Mouse (Mus musculus) stomach, embryonic 15.5 days (tissue): ENCODE measurements around the gene Scn4a. TPM values are rescaled to one million over a fixed set of nuclear protein-coding genes. Genes with fewer than 3 reads are reported as not detected.

Experiments used
- ATAC-seq: fragments of 200-750 bp; cut with Nextera tagmentation; 2 replicates; pipeline ENCODE4 v1.8.0; 2017; ENCODE audit warnings: low read depth, moderate number of reproducible peaks, moderate TSS enrichment; ENCODE audit not compliant: insufficient read depth, low FRiP score
- H3K27ac ChIP-seq: fragments of 300-500 bp; sonication (generic); 2 replicates; pipeline ENCODE4 v1.5.1; 2015; ENCODE audit warnings: mild to moderate bottlenecking, inconsistent platforms
- H3K27me3 ChIP-seq: fragments of 300-500 bp; sonication (generic); replicated peaks from 2 replicates; pipeline ENCODE4 v1.6.1; 2015; ENCODE audit warnings: inconsistent platforms
- H3K36me3 ChIP-seq: fragments of 300-500 bp; sonication (generic); 2 replicates; pipeline ENCODE4 v1.6.1; 2015; ENCODE audit warnings: inconsistent platforms
- H3K4me1 ChIP-seq: fragments of 300-500 bp; sonication (generic); 2 replicates; pipeline ENCODE4 v1.6.1; 2015; ENCODE audit warnings: inconsistent platforms
- H3K4me2 ChIP-seq: fragments of 300-500 bp; sonication (generic); 2 replicates; pipeline ENCODE4 v1.6.1; 2015; ENCODE audit warnings: mild to moderate bottlenecking, inconsistent platforms
- H3K4me3 ChIP-seq: fragments of 300-500 bp; sonication (generic); replicated peaks from 2 replicates; pipeline ENCODE4 v1.5.1; 2015; ENCODE audit warnings: inconsistent platforms
- H3K9ac ChIP-seq: fragments of 300-500 bp; sonication (generic); 2 replicates; pipeline ENCODE4 v1.6.1; 2015; ENCODE audit warnings: inconsistent platforms
- H3K9me3 ChIP-seq: fragments of 300-500 bp; sonication (generic); 2 replicates; pipeline ENCODE4 v1.6.1; 2016; ENCODE audit warnings: inconsistent platforms
- WGBS: fragments of 180-500 bp; shearing (Covaris S2); methylation state at CpG from one replicate; pipeline ENCODE4 v1.1.7; 2015; 5-methylcytosine and 5-hydroxymethylcytosine counted together
- polyA plus RNA-seq: library from polyadenylated mRNA; unstranded; fragments of >200 nt; fragmentation: Nextera tagmentation; extraction: Ambion mirVana; gene quantifications from 2 replicates; pipeline ENCODE4 v1.2.1, GENCODE M21; 2015

The Scn4a gene
- polyA plus RNA-seq, 1 experiment from 2014 or later, result 0.03 TPM

DNA sequence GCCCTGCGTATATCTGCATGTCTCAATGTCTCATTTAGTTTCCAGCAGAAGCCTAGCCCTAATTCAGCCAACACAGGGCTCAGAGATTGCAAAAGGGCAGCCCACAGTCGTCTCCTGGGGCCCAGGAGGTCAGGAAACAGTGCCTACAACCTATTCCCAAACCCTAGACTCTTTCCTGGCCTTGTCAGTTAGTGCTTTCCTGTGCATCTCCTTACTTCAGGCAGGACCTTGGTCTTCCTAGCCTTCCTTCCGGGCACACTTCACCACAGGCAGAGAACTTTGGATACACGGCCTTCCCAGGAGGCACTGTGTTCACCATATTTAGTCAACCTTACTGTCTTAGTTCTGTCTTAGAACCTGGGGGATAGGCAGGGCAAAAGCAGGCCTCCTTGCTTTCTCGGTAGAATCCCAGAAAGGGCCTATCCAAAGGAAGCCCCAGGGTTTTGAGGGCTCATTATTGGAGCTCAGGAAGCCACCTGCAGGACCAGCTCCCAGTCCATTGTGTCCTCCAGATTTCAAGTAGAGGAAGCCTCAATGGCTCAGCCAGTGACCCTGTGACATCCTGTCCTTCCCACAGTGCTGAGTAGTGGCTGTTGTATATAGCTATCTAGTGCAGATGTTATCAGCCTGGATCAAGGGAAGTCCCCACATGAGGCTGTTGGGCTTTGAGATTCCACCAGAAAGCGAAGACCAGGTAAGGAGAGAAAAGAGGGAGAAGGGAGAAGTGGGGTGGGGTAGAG is 30.1 kb upstream of the Scn4a start:
- H3K4me2 ChIP-seq, result no peak overlapping the region
- no peak overlapping the region for H3K4me3 ChIP-seq
- no peaks in the 10 kb centered on the region for H3K27me3 ChIP-seq
- 73% methylated on average over 6 of the region's 6 CpGs for WGBS
- peak overlapping the region; percentile 38 for H3K27ac ChIP-seq
- H3K4me1 ChIP-seq, result no peaks in the 10 kb centered on the region
- no peak for ATAC-seq
- H3K36me3 ChIP-seq, result no peaks in the 10 kb centered on the region
- H3K9ac ChIP-seq, result no peak overlapping the region
- H3K9me3 ChIP-seq, result no peaks in the 10 kb centered on the region

DNA sequence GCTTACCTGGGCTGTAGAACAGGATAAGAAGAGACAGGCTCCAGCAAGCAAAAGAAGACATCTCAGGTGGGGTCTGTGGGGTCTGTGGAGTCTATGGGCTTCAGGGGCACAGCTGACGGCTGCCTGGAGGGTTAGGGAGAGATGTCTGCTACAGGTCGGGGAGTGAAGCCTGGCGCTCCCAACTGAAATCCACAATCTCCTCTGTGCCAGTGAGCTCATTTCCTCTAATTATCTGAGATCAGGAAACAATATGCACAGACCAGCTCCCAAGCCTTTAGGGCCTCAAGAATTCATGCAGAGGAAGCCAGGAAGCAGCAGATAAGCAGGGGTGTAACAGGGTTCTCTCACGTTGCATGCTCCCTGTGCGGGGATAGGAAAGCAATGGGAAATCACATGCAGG is 29.3 kb upstream of the Scn4a start:
- no peak overlapping the region for H3K4me2 ChIP-seq
- ATAC-seq, result no peak
- H3K27ac ChIP-seq, result peak overlapping the region; percentile 37; the same call in 1 of the 2 replicates
- WGBS, result 58% methylated on average over 5 of the region's 5 CpGs
- peak overlapping the region; percentile 13; the same call in 1 of the 2 replicates for H3K4me3 ChIP-seq
- H3K9me3 ChIP-seq, result no peaks in the 10 kb centered on the region
- H3K36me3 ChIP-seq, result no peaks in the 10 kb centered on the region
- no peaks in the 10 kb centered on the region for H3K4me1 ChIP-seq
- H3K9ac ChIP-seq, result no peak overlapping the region
- H3K27me3 ChIP-seq, result no peaks in the 10 kb centered on the region

GRCm38 (mm10) chr11:106381883-106382282 is 28.8 kb upstream of the Scn4a start:
- no peaks in the 10 kb centered on the region for H3K9me3 ChIP-seq
- no peaks in the 10 kb centered on the region for H3K36me3 ChIP-seq
- no peaks in the 10 kb centered on the region for H3K4me1 ChIP-seq
- H3K4me2 ChIP-seq, result no peak overlapping the region; the same call in 1 of the 2 replicates
- H3K4me3 ChIP-seq, result peak overlapping the region; percentile 13
- H3K27me3 ChIP-seq, result no peaks in the 10 kb centered on the region
- WGBS, result 74% methylated on average over 7 of the region's 7 CpGs
- ATAC-seq, result no peak
- peak overlapping the region; percentile 37; the same call in 1 of the 2 replicates for H3K27ac ChIP-seq
- no peak overlapping the region for H3K9ac ChIP-seq

- 77% methylated on average over 11 of the region's 11 CpGs for WGBS
- H3K27ac ChIP-seq, result no peak overlapping the region
- H3K4me2 ChIP-seq, result peak overlapping the region; percentile 5; the same call in 1 of the 2 replicates
- no peaks in the 10 kb centered on the region for H3K4me1 ChIP-seq
- no peak overlapping the region; the same call in 1 of the 2 replicates for H3K4me3 ChIP-seq
- no peaks in the 10 kb centered on the region for H3K9me3 ChIP-seq
- no peaks in the 10 kb centered on the region for H3K27me3 ChIP-seq
- no peak for ATAC-seq
- no peak overlapping the region for H3K9ac ChIP-seq
- no peaks in the 10 kb centered on the region for H3K36me3 ChIP-seq
Measured at GRCm38 (mm10) chr11:106381011-106381410, 27.9 kb upstream of the Scn4a start.

- 68% methylated on average over 5 of the region's 5 CpGs for WGBS
- no peak overlapping the region for H3K4me2 ChIP-seq
- H3K36me3 ChIP-seq, result no peaks in the 10 kb centered on the region
- ATAC-seq, result peak; percentile 5; the same call in 1 of the 2 replicates
- H3K4me1 ChIP-seq, result peaks cover 15% of the 10 kb centered on the region
- no peaks in the 10 kb centered on the region for H3K9me3 ChIP-seq
- 0 out of 2 replicates have a peak overlapping the region, but pooled peaks have one; percentile 26 for H3K27ac ChIP-seq
- no peak overlapping the region for H3K9ac ChIP-seq
- no peaks in the 10 kb centered on the region for H3K27me3 ChIP-seq
- H3K4me3 ChIP-seq, result no peak overlapping the region
Measured at GRCm38 (mm10) chr11:106374979-106375378, 21.9 kb upstream of the Scn4a start.

DNA sequence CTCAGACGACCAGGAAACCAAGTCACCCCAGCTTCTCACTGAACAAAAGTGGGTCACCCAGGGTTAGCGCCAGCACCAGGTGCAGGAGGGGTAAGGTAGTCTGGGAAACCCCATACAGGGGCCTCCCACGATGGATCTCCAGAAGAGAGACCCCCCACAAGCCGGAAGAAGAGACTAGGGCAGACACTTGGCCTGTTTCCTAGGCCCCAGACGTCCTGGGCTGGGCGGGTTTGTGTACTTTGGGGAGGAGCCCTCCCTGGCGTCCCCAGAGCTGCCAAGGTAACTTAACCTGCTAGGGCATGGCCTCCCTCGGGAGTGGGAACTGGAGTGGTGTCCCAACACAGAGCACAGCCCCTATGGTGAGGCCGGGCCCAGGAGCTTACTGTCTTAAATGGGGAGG is 21.5 kb upstream of the Scn4a start:
- no peaks in the 10 kb centered on the region for H3K9me3 ChIP-seq
- no peak overlapping the region for H3K9ac ChIP-seq
- 27% methylated on average over 9 of the region's 9 CpGs for WGBS
- H3K4me2 ChIP-seq, result no peak overlapping the region
- H3K27ac ChIP-seq, result 0 out of 2 replicates have a peak overlapping the region, but pooled peaks have one; percentile 26
- ATAC-seq, result peak; percentile 69
- H3K4me1 ChIP-seq, result peaks cover 15% of the 10 kb centered on the region
- H3K4me3 ChIP-seq, result no peak overlapping the region
- H3K27me3 ChIP-seq, result no peaks in the 10 kb centered on the region
- no peaks in the 10 kb centered on the region for H3K36me3 ChIP-seq

GRCm38 (mm10) chr11:106373998-106374397 is 20.9 kb upstream of the Scn4a start:
- H3K36me3 ChIP-seq, result no peaks in the 10 kb centered on the region
- no peak for ATAC-seq
- H3K27me3 ChIP-seq, result no peaks in the 10 kb centered on the region
- H3K4me1 ChIP-seq, result peaks cover 15% of the 10 kb centered on the region
- no peak overlapping the region for H3K9ac ChIP-seq
- 43% methylated on average over 11 of the region's 11 CpGs for WGBS
- 0 out of 2 replicates have a peak overlapping the region, but pooled peaks have one; percentile 18 for H3K27ac ChIP-seq
- H3K4me2 ChIP-seq, result no peak overlapping the region
- H3K9me3 ChIP-seq, result no peaks in the 10 kb centered on the region
- H3K4me3 ChIP-seq, result no peak overlapping the region

DNA sequence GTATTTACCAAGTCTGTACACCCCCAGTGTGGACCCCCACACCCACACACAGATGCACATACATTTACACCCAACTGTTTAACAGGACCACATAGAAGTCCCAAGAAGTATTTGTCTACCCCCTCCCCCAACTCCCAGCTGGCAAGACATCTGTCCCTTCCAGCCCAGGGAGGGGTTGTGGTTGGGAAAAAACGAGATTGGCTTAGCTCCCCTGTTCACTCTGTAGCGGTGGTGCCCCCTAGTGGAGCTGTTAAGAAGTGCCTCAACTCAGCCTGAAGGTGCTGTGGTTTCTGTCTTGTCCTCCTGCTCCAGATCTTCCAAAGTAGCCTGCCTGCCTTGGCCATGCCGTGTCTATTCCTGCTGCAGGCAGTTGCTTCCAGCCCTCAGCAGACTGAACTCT is 13.2 kb upstream of the Scn4a start:
- Histone ChIP-seq H3K4me3 (no peak overlapping the region), H3K36me3 (no peaks in the 10 kb centered on the region), H3K9me3 (no peaks in the 10 kb centered on the region), H3K27ac (no peak overlapping the region), H3K27me3 (no peaks in the 10 kb centered on the region), H3K9ac (no peak overlapping the region), H3K4me2 (no peak overlapping the region), H3K4me1 (peaks cover 13% of the 10 kb centered on the region)
- 7% methylated on average over 3 of the region's 3 CpGs for WGBS
- ATAC-seq, result no peak

GRCm38 (mm10) chr11:106365366-106365765 is 12.3 kb upstream of the Scn4a start, which contains the start of gene Prr29:
Prr29 (plus strand) TSS chr11:106365472.
- WGBS, result 51% methylated on average over 10 of the region's 10 CpGs
- Histone ChIP-seq H3K9me3 (no peaks in the 10 kb centered on the region), H3K4me3 (no peak within 1 kb of the TSS), H3K9ac (no peak within 1 kb of the TSS), H3K4me2 (peak within 1 kb of the TSS; percentile 13; the same call in 1 of the 2 replicates), H3K4me1 (peaks cover 13% of the 10 kb centered on the region), H3K27ac (no peak within 1 kb of the TSS), H3K27me3 (no peaks in the 10 kb centered on the region), H3K36me3 (no peaks in the 10 kb centered on the region)
- ATAC-seq, result no peak

GRCm38 (mm10) chr11:106364712-106365111 is 11.6 kb upstream of the Scn4a start:
- Histone ChIP-seq H3K9me3 (no peaks in the 10 kb centered on the region), H3K4me2 (peak overlapping the region; percentile 13; the same call in 1 of the 2 replicates), H3K9ac (no peak overlapping the region), H3K36me3 (no peaks in the 10 kb centered on the region), H3K4me3 (no peak overlapping the region), H3K4me1 (peaks cover 13% of the 10 kb centered on the region), H3K27ac (no peak overlapping the region), H3K27me3 (no peaks in the 10 kb centered on the region)
- no peak for ATAC-seq
- 12% methylated on average over 11 of the region's 11 CpGs for WGBS

DNA sequence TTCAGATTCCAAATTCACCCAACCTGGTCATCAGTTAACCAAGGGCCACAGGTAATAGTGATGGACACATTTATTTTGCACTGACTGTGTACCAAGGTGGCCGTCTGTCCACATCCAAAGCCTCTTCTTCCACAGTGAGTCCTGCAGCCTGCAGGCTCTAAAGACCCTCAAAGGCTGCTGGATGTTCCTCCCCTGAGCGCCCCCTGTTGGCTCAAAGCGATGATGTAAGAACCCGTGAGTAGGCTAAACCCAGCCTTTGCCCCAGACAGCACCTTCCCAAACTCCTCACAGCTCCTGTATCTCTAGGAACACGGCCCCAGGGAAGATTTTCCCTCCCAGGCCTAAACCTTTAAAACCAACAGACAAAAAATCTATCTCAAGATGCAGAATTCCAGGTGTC is 6.3 kb upstream of the Scn4a start:
- H3K4me1 ChIP-seq, result 0 out of 2 replicates have a peak, but pooled peaks cover 4% of the 10 kb centered on the region
- no peaks in the 10 kb centered on the region for H3K36me3 ChIP-seq
- no peak overlapping the region for H3K4me3 ChIP-seq
- no peaks in the 10 kb centered on the region for H3K9me3 ChIP-seq
- H3K27me3 ChIP-seq, result no peaks in the 10 kb centered on the region; the same call in 1 of the 2 replicates
- 26% methylated on average over 5 of the region's 5 CpGs for WGBS
- no peak overlapping the region for H3K9ac ChIP-seq
- no peak for ATAC-seq
- no peak overlapping the region for H3K4me2 ChIP-seq
- no peak overlapping the region for H3K27ac ChIP-seq

DNA sequence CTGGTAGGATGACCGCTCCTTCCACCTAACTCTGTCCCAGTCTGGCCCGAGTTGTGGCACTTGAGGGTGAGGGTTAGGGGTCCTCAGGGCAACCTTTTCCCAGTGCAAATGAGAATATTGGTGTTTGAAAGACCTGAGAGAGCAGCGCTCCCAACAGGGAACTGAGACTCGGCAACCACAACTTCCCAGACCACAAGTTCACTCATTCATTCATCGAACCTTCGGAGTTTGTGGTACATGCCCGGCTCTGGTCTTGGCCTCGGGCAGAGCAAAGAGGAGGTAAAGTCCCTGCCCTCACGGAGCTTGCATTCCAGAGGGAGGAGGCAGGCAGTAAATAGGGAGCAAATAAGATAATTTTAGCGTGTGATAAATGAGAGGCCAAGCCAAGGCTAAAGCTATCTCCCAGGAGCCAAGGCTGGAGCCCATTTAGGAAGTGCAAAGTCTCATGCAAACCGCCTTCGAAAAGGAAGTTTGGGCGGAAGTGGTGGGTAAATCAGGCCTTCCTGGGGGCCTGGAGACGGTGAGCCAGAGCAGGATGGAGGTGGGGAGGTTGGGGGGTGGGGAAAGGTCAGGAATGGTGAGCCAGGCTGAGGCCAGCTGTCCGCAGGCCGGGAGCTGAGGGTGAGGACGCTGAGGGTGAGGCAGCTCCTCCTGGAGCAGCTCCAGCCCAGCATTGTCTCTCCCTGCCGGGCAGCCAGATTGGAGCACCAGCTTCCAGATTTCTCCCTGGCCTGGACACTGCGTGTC is 2.5 kb upstream of the Scn4a start:
- Histone ChIP-seq H3K4me3 (no peak overlapping the region), H3K27ac (no peak overlapping the region), H3K4me1 (0 out of 2 replicates have a peak, but pooled peaks cover 4% of the 10 kb centered on the region), H3K9me3 (no peaks in the 10 kb centered on the region), H3K9ac (no peak overlapping the region), H3K4me2 (no peak overlapping the region), H3K36me3 (no peaks in the 10 kb centered on the region), H3K27me3 (no peaks in the 10 kb centered on the region; the same call in 1 of the 2 replicates)
- ATAC-seq, result no peak
- WGBS, result 46% methylated on average over 19 of the region's 19 CpGs
